10 mouse cellular contexts compared by ENCODE assay signal in genomic region chr5:20751696-20752095, GRCm38 (mm10).
DNase-seq lines count a peak whose midpoint lies in the region; ATAC-seq and TF ChIP-seq lines count a peak whose summit lies in the region.
"Had no signal": no experiment of that assay in that cellular context is flagged by ENCODE, and none has a peak within 500 bp of the region (broad histone marks: within the 10 kb centered on the region; RNA-seq: fewer than 3 reads in every experiment).

No protein-coding gene starts in this region.

- ATAC-seq in forebrain, postnatal 0 days = peak; percentile 75
- ATAC-seq: Patski had no signal

- peaks cover 17% of the 10 kb centered on the region; the same call in 1 of the 2 replicates for H3K4me1 ChIP-seq in forebrain, postnatal 0 days (ENCODE audit: insufficient read depth)

- no peak overlapping the region for H3K27ac ChIP-seq in forebrain, postnatal 0 days (ENCODE audit: low read depth, low read length)
- H3K27ac ChIP-seq: liver, embryonic 15.5 days had no signal

- H3K36me3 ChIP-seq in forebrain, postnatal 0 days (ENCODE audit: insufficient read depth) = no peaks in the 10 kb centered on the region
- H3K36me3 ChIP-seq: liver, embryonic 15.5 days had no signal

- DNase-seq in gastrocnemius, adult 18-20 months (ENCODE audit: low spot score) = peak; percentile 20
- DNase-seq in gastrocnemius, adult 8-10 months (ENCODE audit: low spot score in 2 of 2) = no peak
- DNase-seq in brain, embryonic 14.5 days (ENCODE audit: low read depth) = peak; percentile 88
- DNase-seq in forebrain, postnatal 0 days = peak; percentile 59
- DNase-seq in lung, postnatal 10 days = peak; percentile 31
- DNase-seq in adrenal gland, adult (ENCODE audit: inconsistent age in 2 of 2, low spot score in 1 of 2) = no peak
- no peak for DNase-seq in thymus, postnatal 4 days
- DNase-seq in testis, postnatal 10 days (ENCODE audit: low spot score) = no peak

- no peak overlapping the region for H3K9ac ChIP-seq in forebrain, postnatal 0 days
- H3K9ac ChIP-seq: liver, embryonic 15.5 days had no signal

- H3K4me3 ChIP-seq in forebrain, postnatal 0 days (ENCODE audit: low read depth, low read length) = no peak overlapping the region
- H3K4me3 ChIP-seq: liver, embryonic 15.5 days had no signal

- no peak overlapping the region for H3K4me2 ChIP-seq in forebrain, postnatal 0 days (ENCODE audit: low read depth)
- H3K4me2 ChIP-seq: liver, embryonic 15.5 days had no signal

- H3K27me3 ChIP-seq in forebrain, postnatal 0 days (ENCODE audit: insufficient read depth, low read length) = no peaks in the 10 kb centered on the region
- H3K27me3 ChIP-seq: liver, embryonic 15.5 days; Patski had no signal

- no peaks in the 10 kb centered on the region for H3K9me3 ChIP-seq in forebrain, postnatal 0 days (ENCODE audit: low read length)
- H3K9me3 ChIP-seq: liver, embryonic 15.5 days had no signal

- no peak for TF ChIP-seq CTCF in brain, embryonic 14.5 days (IDR thresholded peaks at IDR 0.05; ENCODE audit: borderline replicate concordance, extremely low read depth, insufficient read depth, insufficient read length)
- TF ChIP-seq CTCF in forebrain, postnatal 0 days (IDR thresholded peaks at IDR 0.05; ENCODE audit: low read depth) = no peak

- no peak for TF ChIP-seq POLR2A in brain, embryonic 14.5 days (IDR thresholded peaks at IDR 0.05; ENCODE audit: borderline replicate concordance, extremely low read depth, insufficient read depth, insufficient read length, poor library complexity, severe bottlenecking)

- 12% methylated on average over 7 of the region's 7 CpGs for whole genome bisulfite sequencing in forebrain, postnatal 0 days

Comparison
In these comparisons a context has a peak if more than half of its experiments do, and no peak if none do; other contexts are left out.
1. DNase-seq: peak in gastrocnemius, adult 18-20 months (single experiment), brain, embryonic 14.5 days (single experiment), forebrain, postnatal 0 days (single experiment) and lung, postnatal 10 days (single experiment); none in gastrocnemius, adult 8-10 months (0 of 2), adrenal gland, adult (0 of 2), thymus, postnatal 4 days (single experiment) and testis, postnatal 10 days (single experiment).